In genomic region chr6:108659726-108660205, GRCm38 (mm10) we compare ENCODE assay signal across 8 mouse cellular contexts. TPM values are rescaled to one million over a fixed set of nuclear protein-coding genes. Genes with fewer than 3 reads are reported as not detected.
DNase-seq lines count a peak whose midpoint lies in the region; ATAC-seq and TF ChIP-seq lines count a peak whose summit lies in the region.

No protein-coding gene starts in this region.

- no peak; the same call in 1 of the 2 replicates for TF ChIP-seq EP300 in lung, postnatal 0 days (IDR thresholded peaks at IDR 0.05)

- WGBS in forebrain, postnatal 0 days: under 1% methylated on average over 27 of the region's 35 CpGs
- WGBS in lung, postnatal 0 days: 0% methylated on average over 10 of the region's 35 CpGs

- TF ChIP-seq CTCF in forebrain, postnatal 0 days (IDR thresholded peaks at IDR 0.05; ENCODE audit: low read depth): no peak
- TF ChIP-seq CTCF in lung, postnatal 0 days (IDR thresholded peaks at IDR 0.05): no peak

- intact Hi-C loops in heart, postnatal 25 days (cut with DNase I): loop anchor here (1.0 to 10.0 kb wide), 6 partner anchors 9 to 425 kb away; no protein-coding TSS in a partner anchor

- peak overlapping the region; percentile 65 for H3K4me3 ChIP-seq in forebrain, postnatal 0 days (ENCODE audit: low read depth, low read length)
- H3K4me3 ChIP-seq in lung, postnatal 0 days (ENCODE audit: low read depth, low read length): peak overlapping the region; percentile 67

- peak; percentile 79 for DNase-seq in R1 (ENCODE audit: low read depth, low spot score)
- DNase-seq in cerebellum, adult 8-10 months: peak; percentile 92
- no peak for DNase-seq in forebrain, postnatal 0 days
- peak; percentile 92 for DNase-seq in heart, postnatal 25 days (ENCODE audit: low spot score)
- DNase-seq in layer of hippocampus, postnatal 36 days: peak; percentile 77 to 83
- DNase-seq in lung, postnatal 0 days (ENCODE audit: low spot score): peak; percentile 92
- peak; percentile 88 for DNase-seq in ovary, postnatal 36 days (ENCODE audit: low spot score)
- peak; percentile 77 to 86 for DNase-seq in urinary bladder, postnatal 4 days (ENCODE audit: low spot score in 2 of 2)

- no peaks in the 10 kb centered on the region for H3K9me3 ChIP-seq in forebrain, postnatal 0 days (ENCODE audit: low read length)
- no peaks in the 10 kb centered on the region for H3K9me3 ChIP-seq in lung, postnatal 0 days (ENCODE audit: low read length)

- no peaks in the 10 kb centered on the region for H3K36me3 ChIP-seq in forebrain, postnatal 0 days (ENCODE audit: insufficient read depth)
- H3K36me3 ChIP-seq in lung, postnatal 0 days (ENCODE audit: insufficient read depth, low read length): peaks cover 5% of the 10 kb centered on the region; the same call in 1 of the 2 replicates

- ATAC-seq in forebrain, postnatal 0 days: peak; percentile 67
- ATAC-seq in lung, postnatal 0 days: peak; percentile 74

- H3K4me2 ChIP-seq in forebrain, postnatal 0 days (ENCODE audit: low read depth): peak overlapping the region; percentile 95
- H3K4me2 ChIP-seq in lung, postnatal 0 days (replicated peaks; ENCODE audit: low read depth, low read length): peak overlapping the region; percentile 89

- H3K27ac ChIP-seq in forebrain, postnatal 0 days (ENCODE audit: low read depth, low read length): peak overlapping the region; percentile 87
- H3K27ac ChIP-seq in lung, postnatal 0 days (ENCODE audit: low read length): peak overlapping the region; percentile 99

- H3K4me1 ChIP-seq in forebrain, postnatal 0 days (ENCODE audit: insufficient read depth): peaks cover 15% of the 10 kb centered on the region; the same call in 1 of the 2 replicates
- H3K4me1 ChIP-seq in lung, postnatal 0 days (ENCODE audit: insufficient read depth, low read depth, low read length): peaks cover 9% of the 10 kb centered on the region; the same call in 1 of the 2 replicates

- H3K27me3 ChIP-seq in forebrain, postnatal 0 days (ENCODE audit: insufficient read depth, low read length): no peaks in the 10 kb centered on the region
- H3K27me3 ChIP-seq in lung, postnatal 0 days (replicated peaks; ENCODE audit: insufficient read depth, low read length): no peaks in the 10 kb centered on the region

- H3K9ac ChIP-seq in forebrain, postnatal 0 days: peak overlapping the region; percentile 71
- peak overlapping the region; percentile 62 for H3K9ac ChIP-seq in lung, postnatal 0 days (replicated peaks; ENCODE audit: low read depth)

RNA-seq across cellular contexts. Expression of gene Bhlhe40, which starts 0.7 kb away (rescaled TPM):
- 8.3 and 15.9 TPM in 2 replicates for total RNA-seq in forebrain, postnatal 0 days (2014; rRNA removed)
- polyA plus RNA-seq in forebrain, postnatal 0 days (2015; fragmentation: Nextera tagmentation; extraction: Ambion mirVana): 10.2 and 11.1 TPM in 2 replicates
- total RNA-seq in heart, postnatal 25 days (2021): 10 to 100 TPM; 30.2 to 62.0 TPM
- 100 to 1,000 TPM in 1 of 2 experiments, 10 to 100 TPM in 1; 92.5 to 102 TPM for total RNA-seq in layer of hippocampus, postnatal 36 days (2021)
- 14.9 and 27.1 TPM in 2 replicates for polyA plus RNA-seq in lung, postnatal 0 days (2015; fragmentation: Nextera tagmentation; extraction: Ambion mirVana)
